Mouse (Mus musculus): ENCODE results near the gene Olfr69.
"Not testable (repeated sequence)": the region's sequence is repeated elsewhere in the genome, so short reads cannot be mapped to it uniquely, and the experiment has no call there.

Olfr69 gene

DNA sequence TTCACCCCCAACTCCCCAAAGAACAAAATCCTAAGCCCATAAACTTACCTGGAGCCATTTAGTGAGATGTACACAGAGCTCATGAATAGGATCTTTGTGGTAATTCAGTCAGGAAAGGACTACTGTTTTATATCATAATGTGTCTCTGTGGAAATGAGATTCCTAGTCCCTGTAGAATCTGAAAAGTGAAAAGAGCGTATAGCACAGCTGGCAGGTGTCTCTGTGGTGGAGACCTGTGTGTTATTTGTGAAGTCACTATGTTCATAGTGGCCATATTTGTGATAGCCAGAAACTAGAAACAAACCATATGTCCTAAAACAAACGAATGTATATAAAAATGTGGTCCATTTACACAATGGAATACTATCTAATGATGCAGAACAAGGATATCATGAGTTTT, at the start of gene Olfr69:
TSS of gene Olfr69 (minus strand) at position 101 of the 400 bp plus-strand sequence.
- no peak for DNase-seq

DNA sequence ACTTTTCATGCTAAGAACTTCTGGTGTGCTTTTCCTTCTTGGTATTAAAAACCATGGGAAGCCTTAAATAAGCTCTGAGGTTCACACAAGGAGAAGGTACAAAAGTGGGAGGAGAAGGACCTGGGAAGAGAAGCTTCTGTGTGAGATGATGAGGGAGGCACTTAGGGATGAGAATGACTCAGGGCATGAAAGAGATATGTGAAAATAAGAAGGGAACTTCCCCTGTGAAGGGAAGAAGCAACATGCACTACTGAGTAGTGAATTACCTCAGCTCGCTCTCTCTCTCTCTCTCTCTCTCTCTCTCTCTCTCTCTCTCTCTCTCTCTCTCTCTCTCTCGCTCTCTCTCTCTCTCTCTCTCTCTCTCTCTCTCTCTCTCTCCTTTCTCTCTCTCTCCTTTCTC, 43.7 kb upstream of the Olfr69 start:
- not testable (repeated sequence) for DNase-seq

DNA sequence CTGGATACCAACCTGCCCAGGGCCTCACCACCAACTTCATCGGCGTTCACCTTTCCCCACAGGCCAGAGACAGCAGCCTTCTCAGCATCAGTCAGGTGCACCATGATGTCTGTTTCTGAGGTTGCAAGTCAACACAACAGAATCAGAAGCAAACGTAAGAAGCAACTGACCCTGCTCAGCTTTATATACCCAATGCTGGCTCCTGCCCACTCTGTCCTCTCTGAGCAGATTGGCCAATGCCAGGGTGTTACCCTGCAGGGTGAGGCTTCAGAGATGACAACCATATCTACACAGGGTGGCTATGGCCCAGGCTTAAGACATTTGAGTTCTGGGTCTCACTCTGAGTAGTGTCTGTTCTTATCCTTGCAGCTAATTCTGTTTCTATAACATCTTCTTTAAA, 42.4 kb upstream of the Olfr69 start, which contains the start of gene Hbb-bt:
TSS of gene Hbb-bt (minus strand) at position 231 of the 400 bp plus-strand sequence.
- no peak for DNase-seq

DNA sequence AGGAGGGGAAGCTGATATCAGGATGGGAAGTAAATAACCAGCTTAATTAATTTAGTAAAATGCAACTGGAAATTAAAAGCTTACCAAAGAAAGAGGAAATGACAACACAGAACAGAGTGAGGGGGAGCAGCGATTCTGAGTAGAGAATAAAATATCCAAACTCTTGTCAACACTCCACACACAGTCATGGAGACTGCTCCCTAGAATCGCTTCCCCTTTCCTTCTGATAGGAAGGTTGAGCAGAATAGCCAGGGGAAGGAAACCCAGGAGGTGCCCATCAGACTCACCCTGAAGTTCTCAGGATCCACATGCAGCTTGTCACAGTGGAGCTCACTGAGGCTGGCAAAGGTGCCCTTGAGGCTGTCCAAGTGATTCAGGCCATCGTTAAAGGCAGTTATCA, 41.8 kb upstream of the Olfr69 start:
- DNase-seq = not testable (repeated sequence)

DNA sequence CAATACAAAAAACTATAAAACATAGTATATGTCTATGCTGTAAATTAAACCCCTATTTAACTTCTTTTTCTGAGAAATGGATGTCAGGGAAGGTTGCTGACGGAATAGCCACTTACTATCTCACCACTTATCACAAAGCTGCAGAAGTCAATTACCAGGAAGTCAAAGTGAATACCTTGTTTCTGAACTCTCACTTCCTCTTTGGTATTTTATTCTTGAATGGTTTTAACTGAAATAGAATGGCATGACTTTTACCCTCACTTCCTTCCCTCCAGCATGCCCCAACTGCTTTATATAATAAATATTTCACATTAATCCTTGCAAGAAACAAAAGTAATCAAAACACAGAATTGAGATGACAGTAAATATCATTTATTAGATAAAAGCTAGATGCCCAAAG, 40.8 kb upstream of the Olfr69 start:
- no peak for DNase-seq

DNA sequence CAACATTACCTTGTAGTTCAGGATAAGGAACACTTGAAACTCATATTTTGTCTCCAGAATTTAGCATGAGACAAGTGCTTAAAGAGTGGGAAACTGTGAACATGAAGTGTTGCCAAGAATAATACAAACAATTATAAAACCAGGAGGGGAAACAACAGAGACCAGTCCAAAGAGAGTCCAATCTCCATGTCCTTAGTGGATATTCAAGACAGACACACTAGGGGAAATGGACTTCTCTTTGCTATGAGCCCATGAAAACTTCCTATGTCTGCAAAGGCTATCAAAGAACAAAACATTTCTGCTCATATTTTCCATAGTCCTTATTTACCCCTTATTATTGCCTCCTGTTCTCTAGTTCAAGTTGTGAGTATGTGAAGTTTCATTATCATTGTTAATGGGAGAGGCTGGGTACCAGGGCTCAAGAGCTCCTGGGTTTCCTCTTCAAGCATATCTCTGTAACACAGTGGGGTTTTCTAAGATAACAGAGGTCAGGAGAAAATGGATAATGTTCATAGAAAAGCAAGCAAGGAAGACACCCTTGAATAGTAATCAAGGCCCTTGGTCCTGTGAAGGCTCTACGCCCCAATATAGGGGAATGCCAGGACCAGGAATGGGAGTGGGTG, 39.9 kb upstream of the Olfr69 start:
- no peak for DNase-seq

DNA sequence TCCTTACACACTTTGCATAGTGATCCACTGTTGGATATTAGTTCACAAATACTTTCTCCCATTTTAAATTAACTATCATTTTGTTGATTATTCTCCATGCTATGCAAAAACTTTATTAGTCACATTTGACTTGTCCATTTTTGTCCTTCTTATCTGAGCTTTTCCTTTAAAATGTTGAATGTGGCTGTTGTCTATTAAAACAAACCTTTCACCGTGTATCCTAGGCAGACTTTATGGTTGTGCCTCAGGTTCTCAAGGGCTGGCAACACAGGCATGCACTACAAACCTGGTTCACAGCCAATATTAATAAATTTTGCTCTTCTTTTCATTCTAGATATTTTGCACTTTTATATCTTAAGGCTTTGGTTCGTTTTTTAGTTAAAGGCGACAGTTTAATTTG, 39.4 kb upstream of the Olfr69 start:
- DNase-seq = no peak

DNA sequence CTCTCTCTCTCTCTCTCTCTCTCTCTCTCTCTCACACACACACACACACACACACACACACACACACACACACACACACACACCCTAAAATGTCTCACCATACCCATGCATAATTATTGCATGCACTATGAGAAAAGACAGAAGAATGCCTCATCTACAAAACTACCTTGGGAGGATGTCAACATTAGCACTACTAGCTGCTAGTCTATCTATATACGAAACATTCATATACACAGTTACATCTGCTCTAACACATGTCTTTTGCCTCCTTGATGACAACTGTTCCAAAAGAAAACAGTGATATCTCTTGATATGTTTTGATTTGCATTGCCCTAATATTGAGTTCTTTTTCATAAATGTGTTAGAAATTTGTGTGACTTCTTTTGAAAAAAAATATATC, 38.9 kb upstream of the Olfr69 start:
- DNase-seq = no peak

DNA sequence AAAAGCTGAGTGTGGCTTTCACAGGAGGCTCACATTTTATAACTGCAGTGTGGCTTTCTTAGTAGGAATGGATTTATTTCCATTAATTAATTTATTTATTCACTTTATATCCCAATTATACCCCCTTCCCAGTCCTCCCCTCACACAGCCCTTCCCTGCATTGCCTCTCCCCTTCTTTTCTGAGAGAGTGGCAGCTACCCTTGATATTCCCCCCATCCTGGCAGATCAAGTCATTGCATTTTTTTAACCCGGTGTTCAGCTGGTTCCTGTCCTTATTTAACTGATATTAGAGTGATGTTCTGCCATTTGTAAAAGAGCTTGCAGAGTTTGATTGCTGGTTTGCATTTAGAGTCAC, 38.4 kb upstream of the Olfr69 start:
- DNase-seq = no peak

DNA sequence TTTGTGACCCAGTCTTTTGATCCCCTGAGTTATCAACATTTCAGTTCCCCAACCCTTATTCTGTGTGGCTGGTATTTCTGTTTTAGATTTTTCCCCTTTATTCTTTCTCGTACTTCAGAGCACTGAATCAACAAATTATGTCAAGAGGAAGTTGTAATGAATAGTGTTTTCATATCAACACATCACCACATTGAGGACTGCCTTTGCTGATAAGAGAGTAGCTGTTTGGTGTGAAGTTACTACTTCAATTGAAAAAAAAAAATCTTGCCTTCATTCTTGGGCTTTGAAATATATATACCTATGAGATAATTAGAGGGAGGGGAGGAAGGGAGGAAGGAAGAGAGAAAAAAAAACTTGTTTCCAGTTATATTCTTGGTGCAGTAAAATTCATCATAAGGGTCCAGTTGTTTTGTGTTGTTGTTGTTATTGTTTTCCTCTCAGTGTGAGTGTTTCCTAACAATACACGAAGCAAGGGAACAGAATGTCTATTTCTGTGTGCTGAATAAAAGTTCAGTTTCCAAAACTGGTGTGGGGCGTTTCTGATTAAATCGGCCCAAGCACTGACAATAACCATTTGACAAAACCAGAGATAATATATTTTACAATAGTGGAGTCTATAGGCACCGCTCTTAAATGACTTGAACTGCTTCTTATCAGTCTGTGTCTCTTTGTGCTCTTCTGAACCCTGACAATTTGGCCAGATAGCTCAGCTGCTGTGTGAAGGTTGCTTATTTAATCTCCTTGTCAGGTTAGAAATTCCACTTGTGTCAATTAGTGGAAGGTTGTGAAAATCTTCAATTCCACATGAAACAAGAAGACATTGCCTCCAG, 37.8 kb upstream of the Olfr69 start:
- no peak for DNase-seq

DNA sequence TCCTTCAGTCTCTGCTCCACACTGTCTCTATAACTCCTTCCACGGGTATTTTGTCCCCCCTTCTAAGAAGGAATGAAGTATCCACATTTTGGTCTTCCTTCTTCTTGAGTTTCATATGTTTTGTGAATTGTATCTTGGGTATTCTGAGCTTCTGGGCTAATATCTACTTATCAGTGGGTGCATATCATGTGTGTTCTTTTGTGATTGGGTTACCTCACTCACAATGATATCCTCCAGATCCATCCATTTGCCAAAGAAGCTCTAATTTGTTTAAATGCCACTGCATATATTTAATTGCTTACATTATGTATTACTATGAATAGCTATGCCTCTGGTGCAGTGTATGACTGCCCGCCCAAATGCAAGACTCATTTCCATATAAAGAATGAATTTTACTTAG, 36.7 kb upstream of the Olfr69 start:
- not testable (repeated sequence) for DNase-seq

DNA sequence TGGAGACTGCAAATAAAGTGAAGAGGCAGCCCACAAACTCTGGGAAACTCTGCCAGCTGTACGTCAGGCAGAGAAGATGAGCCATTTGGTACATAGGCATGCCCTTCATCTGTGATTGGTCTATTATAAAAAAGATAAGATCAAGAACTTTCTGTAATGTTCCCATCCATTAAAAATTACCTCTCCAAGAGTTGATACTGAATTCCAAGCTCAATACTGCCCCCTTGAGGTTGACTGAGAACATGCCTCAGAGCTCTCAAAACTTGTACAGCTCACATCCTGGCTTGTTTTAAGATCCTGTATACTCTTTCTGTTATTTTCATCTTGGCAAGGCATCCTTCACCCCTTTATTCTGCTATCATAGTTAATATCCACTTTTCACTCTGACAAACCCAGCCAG, 35.5 kb upstream of the Olfr69 start:
- no peak for DNase-seq

DNA sequence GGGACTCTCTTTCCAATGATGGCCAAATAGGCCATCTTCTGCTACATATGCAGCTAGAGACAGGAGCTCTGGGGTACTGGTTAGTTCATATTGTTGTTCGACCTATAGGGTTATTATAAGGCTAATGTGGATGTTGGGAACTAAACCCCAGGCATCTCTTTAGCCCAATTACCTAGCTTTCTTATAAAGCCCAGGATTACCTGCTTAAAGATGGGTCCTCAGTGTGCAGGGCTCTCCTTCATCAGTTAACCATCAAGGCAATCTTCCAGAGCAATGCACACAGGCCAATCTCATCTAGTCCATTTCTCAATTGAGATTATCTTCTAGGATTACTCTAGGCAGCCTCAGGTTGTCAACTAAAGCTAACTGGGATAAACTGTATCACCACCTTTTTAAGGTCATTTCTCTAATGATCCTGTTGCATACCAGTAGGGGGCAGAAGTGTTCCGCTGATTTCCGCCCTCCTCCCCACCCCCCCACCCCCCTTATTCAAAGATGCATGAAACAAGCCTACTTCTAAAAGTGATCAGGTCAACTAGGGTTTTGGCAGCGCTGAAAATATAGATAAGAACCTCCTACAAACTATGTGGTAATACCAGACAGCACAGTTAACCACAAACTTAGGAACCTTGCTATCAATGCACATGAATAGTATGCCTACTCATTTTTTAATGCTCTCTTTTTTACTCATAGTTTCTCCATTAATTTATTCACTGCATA, 21.4 kb upstream of the Olfr69 start:
- no peak for DNase-seq

DNA sequence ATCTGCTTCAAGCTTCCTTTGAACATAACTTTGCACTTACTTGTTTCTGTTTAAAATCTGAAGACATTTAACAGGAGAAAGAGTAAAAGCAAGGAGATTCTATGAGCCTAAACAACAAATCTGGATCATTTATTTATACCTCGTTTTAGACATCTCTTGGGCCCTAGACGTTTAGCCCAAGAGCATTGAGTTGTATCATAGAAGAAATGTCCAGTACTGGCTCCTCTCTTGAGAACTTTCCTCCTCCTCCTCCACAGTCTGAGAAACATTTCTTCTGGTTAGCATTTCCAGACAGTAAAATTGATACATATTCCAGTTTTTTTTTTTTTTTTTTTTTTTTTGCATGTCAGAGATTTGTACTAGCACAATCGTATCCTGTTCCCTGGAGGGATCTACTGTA, 20.3 kb upstream of the Olfr69 start, which contains the start of gene Olfr67:
TSS of gene Olfr67 (minus strand) at position 101 of the 400 bp plus-strand sequence.
- DNase-seq = no peak

DNA sequence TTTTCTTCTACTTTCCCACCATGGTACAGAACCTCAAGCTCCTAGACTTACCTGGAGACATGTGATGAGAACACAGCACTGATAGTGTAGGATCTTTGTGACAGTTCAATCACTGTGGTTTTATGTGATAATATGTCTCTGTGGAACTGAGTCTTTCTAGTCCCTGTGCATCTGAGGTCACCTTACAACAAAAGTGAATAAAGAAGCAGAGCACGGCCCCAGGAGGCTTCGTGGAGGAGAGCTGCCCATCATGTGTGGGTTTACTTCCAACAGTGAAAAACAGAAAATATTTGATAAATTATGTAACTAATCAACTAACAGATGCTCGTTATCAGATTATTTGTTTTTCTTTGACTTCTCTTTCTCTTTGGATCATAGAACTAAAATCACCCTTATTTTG, 8.2 kb upstream of the Olfr69 start, which contains the start of gene Olfr68:
TSS of gene Olfr68 (minus strand) at position 101 of the 400 bp plus-strand sequence.
- DNase-seq = no peak

DNA sequence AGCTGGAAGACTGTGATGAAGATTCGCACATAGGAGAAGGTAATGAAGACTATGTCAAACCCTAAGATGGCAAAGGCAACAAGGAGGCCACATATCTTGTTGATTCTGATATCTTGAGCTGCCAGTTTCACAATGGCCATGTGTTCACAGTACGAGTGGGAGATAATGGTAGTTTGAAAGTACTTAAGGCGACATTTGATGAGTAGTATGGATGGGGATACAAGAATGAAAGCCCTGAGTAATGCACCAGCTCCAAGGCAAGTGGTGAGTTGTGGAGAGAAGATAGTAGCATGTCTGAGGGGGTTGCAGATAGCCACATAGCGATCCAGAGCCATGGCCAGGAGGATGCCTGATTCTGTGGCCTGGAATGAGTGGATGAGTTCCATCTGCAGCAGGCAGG, 6.3 kb upstream of the Olfr69 start:
- DNase-seq = not testable (repeated sequence)

DNA sequence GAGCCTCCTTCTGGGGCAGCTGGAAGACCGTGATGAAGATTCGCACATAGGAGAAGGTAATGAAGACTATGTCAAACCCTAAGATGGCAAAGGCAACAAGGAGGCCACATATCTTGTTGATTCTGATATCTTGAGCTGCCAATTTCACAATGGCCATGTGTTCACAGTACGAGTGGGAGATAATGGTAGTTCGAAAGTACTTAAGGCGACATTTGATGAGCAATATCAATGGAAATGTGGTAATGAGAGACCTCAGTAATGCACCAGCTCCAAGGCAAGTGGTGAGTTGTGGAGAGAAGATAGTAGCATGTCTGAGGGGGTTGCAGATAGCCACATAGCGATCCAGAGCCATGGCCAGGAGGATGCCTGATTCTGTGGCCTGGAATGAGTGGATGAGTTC, 3.7 kb downstream of the Olfr69 start:
- not testable (repeated sequence) for DNase-seq

DNA sequence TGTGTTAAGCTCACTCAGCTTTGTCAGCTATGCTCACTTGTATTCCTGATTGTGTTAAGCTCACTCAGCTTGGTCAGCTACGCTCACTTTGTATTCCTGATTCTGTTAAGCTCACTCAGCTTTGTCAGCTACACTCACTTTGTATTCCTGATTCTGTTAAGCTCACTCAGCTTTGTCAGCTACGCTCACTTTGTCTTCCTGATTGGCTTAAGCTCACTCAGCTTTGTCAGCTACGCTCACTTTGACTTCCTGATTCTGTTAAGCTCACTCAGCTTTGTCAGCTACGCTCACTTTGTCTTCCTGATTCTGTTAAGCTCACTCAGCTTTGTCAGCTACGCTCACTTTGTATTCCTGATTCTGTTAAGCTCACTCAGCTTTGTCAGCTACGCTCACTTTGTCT, 9.2 kb downstream of the Olfr69 start:
- not testable (repeated sequence) for DNase-seq

DNA sequence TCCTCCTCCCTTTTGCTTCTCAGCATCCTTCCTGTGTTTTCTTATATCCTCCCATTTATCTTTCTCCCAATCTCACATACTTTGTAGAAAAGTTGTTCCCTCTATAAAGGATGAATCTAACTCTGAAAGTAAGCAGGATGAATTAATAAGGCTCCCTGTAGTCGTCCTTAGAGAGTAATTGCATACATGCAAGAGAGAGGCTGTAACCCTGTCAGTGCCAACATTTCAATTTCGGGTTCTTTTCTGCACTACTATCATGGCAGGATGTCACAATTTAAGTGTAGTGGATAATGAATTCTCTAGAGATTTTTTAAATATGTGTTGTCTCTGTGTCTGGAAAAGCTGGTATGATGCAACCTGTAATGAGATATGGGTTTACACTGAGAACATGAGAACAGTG, 14.2 kb downstream of the Olfr69 start, which contains the start of gene Olfr630:
TSS of gene Olfr630 (minus strand) at position 101 of the 400 bp plus-strand sequence.
- no peak for DNase-seq

DNA sequence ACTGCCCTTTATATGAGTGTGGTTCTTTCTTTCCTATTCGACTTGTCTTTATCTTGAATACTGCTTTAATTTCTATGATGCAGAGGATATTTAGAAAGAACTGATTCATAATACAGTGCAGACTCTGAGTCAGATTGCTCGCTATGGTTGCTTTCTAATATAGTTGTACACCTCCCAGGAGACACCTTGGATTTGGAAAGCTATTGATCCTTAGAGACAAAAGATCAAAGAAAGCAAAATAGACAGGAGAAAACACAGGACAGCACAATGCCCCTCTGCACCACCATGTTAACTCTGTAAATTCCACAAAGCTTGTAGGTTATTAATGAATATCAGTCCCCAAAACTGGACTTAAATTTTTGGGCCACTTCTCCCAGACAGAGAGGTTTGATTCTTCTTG, 26.6 kb downstream of the Olfr69 start, which contains the start of gene Olfr629:
TSS of gene Olfr629 (minus strand) at position 101 of the 400 bp plus-strand sequence.
- no peak for DNase-seq

DNA sequence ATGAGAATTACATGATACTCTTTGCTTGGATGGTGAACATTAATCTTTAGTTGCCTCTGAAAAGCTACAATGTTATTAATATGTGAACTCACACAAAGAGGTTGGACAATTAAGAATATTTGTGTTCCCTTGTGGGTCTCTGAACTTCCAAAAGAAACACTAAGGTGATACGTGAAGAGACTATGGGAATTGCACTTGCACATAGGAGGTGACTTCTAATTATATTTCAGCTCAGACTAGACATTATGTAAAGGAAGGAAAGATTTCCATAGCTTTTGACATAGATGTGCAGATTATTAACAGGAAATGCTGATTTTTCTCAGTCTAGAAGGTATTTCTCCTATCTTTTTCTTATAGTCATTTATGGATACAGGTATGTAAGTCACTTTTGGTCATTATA, 41.3 kb downstream of the Olfr69 start, which contains the start of gene Olfr628:
TSS of gene Olfr628 (plus strand) at position 301 of the 400 bp plus-strand sequence.
- no peak for DNase-seq

DNA sequence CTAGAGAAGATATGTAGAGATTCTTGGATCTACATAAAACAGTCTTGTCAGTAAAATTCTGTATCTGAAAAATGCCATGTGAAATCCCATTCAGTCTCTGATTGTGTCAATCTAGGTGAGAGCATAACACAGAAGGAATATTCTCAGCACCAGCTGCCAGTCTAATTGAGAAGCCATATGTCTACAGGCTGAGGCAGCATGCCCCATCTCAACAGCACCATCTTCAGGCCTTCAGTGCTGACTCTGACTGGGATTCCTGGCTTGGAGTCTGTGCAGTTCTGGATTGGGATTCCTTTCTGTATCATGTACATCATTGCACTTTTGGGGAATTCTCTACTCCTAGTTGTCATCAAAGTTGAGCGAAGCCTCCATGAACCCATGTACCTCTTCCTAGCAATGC, 55.0 kb downstream of the Olfr69 start:
- not testable (repeated sequence) for DNase-seq
